Mouse (Mus musculus) Patski (cell line): ENCODE results near the gene Vmn2r95. TPM values are rescaled to one million over a fixed set of nuclear protein-coding genes. Genes with fewer than 3 reads are reported as not detected.
"Not testable (repeated sequence)": the region's sequence is repeated elsewhere in the genome, so short reads cannot be mapped to it uniquely, and the experiment has no call there.

Experiments
- ATAC-seq: fragments of 100-300 bp; one replicate; pipeline ENCODE4 v1.8.0; 2021
- CTCF ChIA-PET: fragments of 350-600 bp; sonication (Branson Sonifier 250); formaldehyde crosslinking; loops from one replicate; lab custom pipeline; 2022; ENCODE audit warnings: inconsistent platforms; lab: Charles Lee
- POLR2A ChIA-PET: fragments of 350-600 bp; sonication (Branson Sonifier 250); formaldehyde crosslinking; loops from one replicate; lab custom pipeline; 2022; ENCODE audit warnings: antibody characterized with exemption, inconsistent platforms; lab: Charles Lee
- DNase-seq: peaks from one replicate; pipeline ENCODE4 v3.0.0-alpha.2; 2011; ENCODE audit warnings: low read depth, low spot score
- H3K27me3 ChIP-seq: fragments of 371-371 bp; one replicate; pipeline ENCODE4 v1.5.1; 2021
- CTCF ChIP-seq: fragments of 100-300 bp; IDR thresholded peaks from one replicate; pipeline ENCODE4 v1.5.1; 2021
- in situ Hi-C: fragments of 300-500 bp; cut with MboI; formaldehyde crosslinking; loops from 3 replicates; pipeline ENCODE4 v1.11.1; 2018; ENCODE audit warnings: low pct_unique_long_range_greater_than_20kb, mixed read lengths
- polyA plus RNA-seq: library from polyadenylated mRNA; unstranded; gene quantifications from one replicate; pipeline ENCODE4 v1.2.3, GENCODE M21; 2021

The Vmn2r95 gene
- polyA plus RNA-seq, result not detected

GRCm38 (mm10) chr17:18423778-18424177 lies at the start of gene Vmn2r95:
Gene Vmn2r95 (plus strand): TSS chr17:18424078.
- POLR2A ChIA-PET, result no interaction called here
- CTCF ChIA-PET, result no interaction called here
- in situ Hi-C loops, result no loop called here
- DNase-seq, result no peak
- H3K27me3 ChIP-seq, result no peaks in the 10 kb centered on the region
- TF ChIP-seq CTCF, result no peak
- no peak for ATAC-seq

GRCm38 (mm10) chr17:18455619-18456140 lies 31.8 kb downstream of the Vmn2r95 start:
- ATAC-seq (no peak), DNase-seq (no peak)
- ChIA-PET CTCF (no interaction called here), POLR2A (no interaction called here)
- TF ChIP-seq CTCF, result no peak
- H3K27me3 ChIP-seq, result no peaks in the 10 kb centered on the region
- in situ Hi-C loops, result no loop called here

- CTCF ChIA-PET, in situ Hi-C loops, DNase-seq, ATAC-seq, H3K27me3 ChIP-seq, POLR2A ChIA-PET: not testable (repeated sequence)
Observed at GRCm38 (mm10) chr17:18458126-18458634, 34.3 kb downstream of the Vmn2r95 start.

GRCm38 (mm10) chr17:18462695-18463094 lies 38.8 kb downstream of the Vmn2r95 start:
- in situ Hi-C loops, result no loop called here
- ATAC-seq, result no peak
- no peaks in the 10 kb centered on the region for H3K27me3 ChIP-seq
- no peak for TF ChIP-seq CTCF
- no peak for DNase-seq
- POLR2A ChIA-PET, result no interaction called here
- CTCF ChIA-PET, result no interaction called here

GRCm38 (mm10) chr17:18479885-18480284 lies 56.0 kb downstream of the Vmn2r95 start:
- in situ Hi-C loops, result no loop called here
- ATAC-seq (no peak), DNase-seq (no peak)
- ChIA-PET CTCF (no interaction called here), POLR2A (no interaction called here)
- no peaks in the 10 kb centered on the region for H3K27me3 ChIP-seq
- no peak for TF ChIP-seq CTCF

Other genes with a start within 250 kb of the Vmn2r95 start
- not detected for gene Vmn2r94, start 146.3 kb upstream of the Vmn2r95 start, polyA plus RNA-seq
- not detected for gene Vmn2r93, start 126.0 kb upstream of the Vmn2r95 start, polyA plus RNA-seq
- gene Vmn2r96, start 149.1 kb downstream of the Vmn2r95 start, polyA plus RNA-seq, result not detected